Mouse (Mus musculus): ENCODE measurements at regions not wholly inside any gene's neighbourhood (a gene's known extent, or its start where the extent isn't known, plus 50 kb on each side); places are given as distances from the start of the nearest gene placed in this dataset.

GRCm38 (mm10) chr11:31812215-31812614 lies 59.8 kb upstream of the Cpeb4 start:
- Histone ChIP-seq H3K27ac (ENCODE audit: insufficient read depth, low read depth, low read length) (peak overlapping the region; percentile 43), H3K4me3 (ENCODE audit: insufficient read depth, low read length) (no peak overlapping the region), H3K4me1 (ENCODE audit: control insufficient read depth, insufficient read depth, low read length) (peaks cover 67% of the 10 kb centered on the region)
- TF ChIP-seq POLR2A (IDR thresholded peaks at IDR 0.05; ENCODE audit: borderline replicate concordance, low read depth, low read length) (no peak), CTCF (IDR thresholded peaks at IDR 0.05; ENCODE audit: low read depth, low read length) (no peak)

GRCm38 (mm10) chr11:31814616-31815015 lies 57.4 kb upstream of the Cpeb4 start:
- Histone ChIP-seq H3K27ac (ENCODE audit: insufficient read depth, low read depth, low read length) (no peak overlapping the region), H3K4me1 (ENCODE audit: control insufficient read depth, insufficient read depth, low read length) (peaks cover 58% of the 10 kb centered on the region), H3K4me3 (ENCODE audit: insufficient read depth, low read length) (no peak overlapping the region)
- TF ChIP-seq POLR2A (IDR thresholded peaks at IDR 0.05; ENCODE audit: borderline replicate concordance, low read depth, low read length), result no peak
- no peak for TF ChIP-seq CTCF (IDR thresholded peaks at IDR 0.05; ENCODE audit: low read depth, low read length)

DNA sequence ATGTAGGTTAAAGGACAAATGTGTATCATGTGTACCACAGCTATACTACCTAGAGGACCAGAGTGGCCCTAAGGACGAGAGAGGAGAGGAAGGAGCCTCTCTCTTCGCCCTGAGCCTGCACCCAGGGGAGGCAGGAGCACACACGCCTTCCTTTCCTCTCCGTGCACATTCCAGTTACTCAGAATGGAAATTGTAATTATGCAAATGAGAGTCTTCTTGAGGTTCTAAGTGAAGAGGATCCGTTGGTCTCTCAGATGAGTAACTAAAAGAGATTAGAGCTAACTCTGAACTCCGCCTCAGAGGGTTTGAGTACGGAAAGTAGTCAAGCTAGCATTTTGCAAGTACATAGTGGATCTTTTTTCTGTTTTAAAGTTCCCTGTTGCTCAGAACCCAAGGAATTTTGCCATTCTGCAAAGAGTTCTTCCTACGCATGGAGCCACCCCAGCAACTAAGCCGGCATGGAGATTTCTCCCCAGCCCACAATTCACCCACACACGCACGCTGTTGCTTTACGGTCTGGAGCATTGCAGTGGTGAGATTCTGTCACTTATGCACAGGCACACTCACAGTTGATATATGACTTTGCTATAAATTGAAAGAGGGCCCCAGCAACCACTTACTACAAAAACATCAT lies 56.0 kb upstream of the Cpeb4 start:
- peaks cover 60% of the 10 kb centered on the region for H3K4me1 ChIP-seq (ENCODE audit: control insufficient read depth, insufficient read depth, low read length)
- TF ChIP-seq POLR2A (IDR thresholded peaks at IDR 0.05; ENCODE audit: borderline replicate concordance, low read depth, low read length), result no peak
- TF ChIP-seq CTCF (IDR thresholded peaks at IDR 0.05; ENCODE audit: low read depth, low read length), result no peak
- no peak overlapping the region for H3K4me3 ChIP-seq (ENCODE audit: insufficient read depth, low read length)
- no peak overlapping the region for H3K27ac ChIP-seq (ENCODE audit: insufficient read depth, low read depth, low read length)

DNA sequence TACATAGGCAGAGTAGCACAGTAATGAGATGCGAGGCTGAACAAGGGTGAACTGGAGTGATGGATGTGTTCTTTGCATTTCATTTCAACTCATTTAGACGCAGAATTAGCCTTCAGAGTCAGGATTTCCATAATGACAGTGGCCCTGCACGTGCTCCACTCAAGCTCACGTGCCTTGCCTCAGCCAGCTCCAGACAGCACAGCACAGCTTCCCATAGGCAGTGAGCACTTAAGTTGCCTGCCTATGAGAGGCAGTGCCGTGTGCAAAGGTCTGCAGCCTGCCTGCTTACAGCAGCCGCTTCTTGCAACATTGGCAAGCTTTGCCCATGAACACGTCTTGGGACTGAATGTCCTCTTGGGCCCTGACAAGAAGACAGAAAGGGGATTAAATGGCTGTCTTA lies 54.0 kb upstream of the Cpeb4 start:
- Histone ChIP-seq H3K4me3 (ENCODE audit: insufficient read depth, low read length) (no peak overlapping the region), H3K27ac (ENCODE audit: insufficient read depth, low read depth, low read length) (peak overlapping the region; percentile 93), H3K4me1 (ENCODE audit: control insufficient read depth, insufficient read depth, low read length) (peaks cover 68% of the 10 kb centered on the region)
- no peak for TF ChIP-seq POLR2A (IDR thresholded peaks at IDR 0.05; ENCODE audit: borderline replicate concordance, low read depth, low read length)
- TF ChIP-seq CTCF (IDR thresholded peaks at IDR 0.05; ENCODE audit: low read depth, low read length), result no peak

GRCm38 (mm10) chr11:31819964-31820363 lies 52.0 kb upstream of the Cpeb4 start:
- peaks cover 78% of the 10 kb centered on the region for H3K4me1 ChIP-seq (ENCODE audit: control insufficient read depth, insufficient read depth, low read length)
- TF ChIP-seq POLR2A (IDR thresholded peaks at IDR 0.05; ENCODE audit: borderline replicate concordance, low read depth, low read length) (no peak), CTCF (IDR thresholded peaks at IDR 0.05; ENCODE audit: low read depth, low read length) (no peak)
- peak overlapping the region; percentile 49; the same call in 1 of the 2 replicates for H3K27ac ChIP-seq (ENCODE audit: insufficient read depth, low read depth, low read length)
- H3K4me3 ChIP-seq (ENCODE audit: insufficient read depth, low read length), result no peak overlapping the region

- H3K4me3 ChIP-seq (ENCODE audit: insufficient read depth, low read length), result no peak overlapping the region
- TF ChIP-seq CTCF (IDR thresholded peaks at IDR 0.05; ENCODE audit: low read depth, low read length), result no peak
- no peak for TF ChIP-seq POLR2A (IDR thresholded peaks at IDR 0.05; ENCODE audit: borderline replicate concordance, low read depth, low read length)
- H3K4me1 ChIP-seq (ENCODE audit: control insufficient read depth, insufficient read depth, low read length), result peaks cover 81% of the 10 kb centered on the region
- peak overlapping the region; percentile 49 for H3K27ac ChIP-seq (ENCODE audit: insufficient read depth, low read depth, low read length)
Observed at GRCm38 (mm10) chr11:31821479-31822411, 50.3 kb upstream of the Cpeb4 start.
